Mouse (Mus musculus) intestine, embryonic 16.5 days (tissue): Measurements from ENCODE around the gene Mpp2. TPM values are rescaled to one million over a fixed set of nuclear protein-coding genes. Genes with fewer than 3 reads are reported as not detected.
A peak's percentile ranks its signal among the peaks of the same experiment; 100 is the strongest.

Experiments used
- ATAC-seq: fragments of 200-750 bp; cut with Nextera tagmentation; 2 replicates; pipeline ENCODE4 v1.8.0; 2017; ENCODE audit warnings: moderate TSS enrichment, moderate library complexity
- H3K27ac ChIP-seq: fragments of 300-500 bp; sonication (generic); 2 replicates; pipeline ENCODE4 v1.5.1; 2014; ENCODE audit warnings: mild to moderate bottlenecking, low read length
- H3K27me3 ChIP-seq: fragments of 300-500 bp; sonication (generic); replicated peaks from 2 replicates; pipeline ENCODE4 v1.6.1; 2014; ENCODE audit warnings: low read length, control low read depth, mixed read lengths; ENCODE audit not compliant: control insufficient read depth, insufficient read depth
- H3K36me3 ChIP-seq: fragments of 300-500 bp; sonication (generic); 2 replicates; pipeline ENCODE4 v1.6.1; 2014; ENCODE audit warnings: low read length, control low read depth; ENCODE audit not compliant: control insufficient read depth, insufficient read depth
- H3K4me1 ChIP-seq: fragments of 300-500 bp; sonication (generic); 2 replicates; pipeline ENCODE4 v1.6.1; 2014; ENCODE audit warnings: low read length, control low read depth, mixed read lengths; ENCODE audit not compliant: control insufficient read depth, insufficient read depth
- H3K4me2 ChIP-seq: fragments of 300-500 bp; sonication (generic); 2 replicates; pipeline ENCODE4 v1.6.1; 2014; ENCODE audit warnings: low read depth, low read length, control low read depth
- H3K4me3 ChIP-seq: fragments of 300-500 bp; sonication (generic); 2 replicates; pipeline ENCODE4 v1.5.1; 2014; ENCODE audit warnings: mild to moderate bottlenecking, low read length
- H3K9ac ChIP-seq: fragments of 300-500 bp; sonication (generic); 2 replicates; pipeline ENCODE4 v1.6.1; 2014; ENCODE audit warnings: low read depth, low read length
- H3K9me3 ChIP-seq: fragments of 300-500 bp; sonication (generic); 2 replicates; pipeline ENCODE4 v1.6.1; 2016; ENCODE audit warnings: low read length, control low read depth; ENCODE audit not compliant: control insufficient read depth
- WGBS: fragments of 180-500 bp; shearing (Covaris S2); extraction: QIAGEN DNeasy Blood & Tissue Kit; methylation state at CpG from one replicate; pipeline ENCODE4 v1.1.7; 2014; 5-methylcytosine and 5-hydroxymethylcytosine counted together
- polyA plus RNA-seq: library from polyadenylated mRNA; unstranded; fragments of >200 nt; fragmentation: Nextera tagmentation; extraction: Ambion mirVana; gene quantifications from 2 replicates; pipeline ENCODE4 v1.2.1, GENCODE M21; 2015

The Mpp2 gene
- polyA plus RNA-seq, 1 experiment from 2014 or later, result 6.2 TPM

GRCm38 (mm10) chr11:102061236-102061940, 26.9 kb downstream of the Mpp2 start:
- Histone ChIP-seq H3K4me1 (peaks cover 13% of the 10 kb centered on the region; the same call in 1 of the 2 replicates), H3K27ac (no peak overlapping the region), H3K4me3 (peak overlapping the region; percentile 47), H3K9me3 (no peaks in the 10 kb centered on the region), H3K9ac (peak overlapping the region; percentile 55), H3K4me2 (peak overlapping the region; percentile 89), H3K27me3 (no peaks in the 10 kb centered on the region), H3K36me3 (no peaks in the 10 kb centered on the region)
- 3% methylated on average over 23 of the region's 23 CpGs for WGBS
- ATAC-seq, result peak; percentile 69

- H3K27me3 ChIP-seq, result no peaks in the 10 kb centered on the region
- no peaks in the 10 kb centered on the region for H3K9me3 ChIP-seq
- no peaks in the 10 kb centered on the region for H3K4me1 ChIP-seq
- H3K36me3 ChIP-seq, result no peaks in the 10 kb centered on the region
- WGBS, result 27% methylated on average over 9 of the region's 9 CpGs
- H3K27ac ChIP-seq, result no peak overlapping the region
- H3K4me3 ChIP-seq, result no peak overlapping the region
- no peak overlapping the region for H3K9ac ChIP-seq
- no peak overlapping the region for H3K4me2 ChIP-seq
- no peak for ATAC-seq
Measured at GRCm38 (mm10) chr11:102053847-102054246, 34.5 kb downstream of the Mpp2 start.

GRCm38 (mm10) chr11:102053183-102053582, 35.1 kb downstream of the Mpp2 start:
- no peak overlapping the region for H3K4me2 ChIP-seq
- no peak overlapping the region for H3K9ac ChIP-seq
- no peaks in the 10 kb centered on the region for H3K9me3 ChIP-seq
- H3K36me3 ChIP-seq, result no peaks in the 10 kb centered on the region
- H3K4me3 ChIP-seq, result no peak overlapping the region
- WGBS, result 70% methylated on average over 7 of the region's 7 CpGs
- no peaks in the 10 kb centered on the region for H3K4me1 ChIP-seq
- ATAC-seq, result no peak
- H3K27me3 ChIP-seq, result no peaks in the 10 kb centered on the region
- H3K27ac ChIP-seq, result no peak overlapping the region

- no peaks in the 10 kb centered on the region for H3K27me3 ChIP-seq
- H3K4me3 ChIP-seq, result no peak overlapping the region
- 76% methylated on average over 12 of the region's 12 CpGs for whole genome bisulfite sequencing
- H3K9me3 ChIP-seq, result no peaks in the 10 kb centered on the region
- H3K27ac ChIP-seq, result no peak overlapping the region
- no peak overlapping the region for H3K9ac ChIP-seq
- H3K36me3 ChIP-seq, result no peaks in the 10 kb centered on the region
- no peaks in the 10 kb centered on the region for H3K4me1 ChIP-seq
- ATAC-seq, result no peak
- H3K4me2 ChIP-seq, result no peak overlapping the region
Measured at GRCm38 (mm10) chr11:102052697-102053096, 35.6 kb downstream of the Mpp2 start.

- Histone ChIP-seq H3K9me3 (no peaks in the 10 kb centered on the region), H3K4me2 (no peak overlapping the region), H3K36me3 (no peaks in the 10 kb centered on the region), H3K9ac (no peak overlapping the region), H3K4me3 (no peak overlapping the region), H3K27me3 (no peaks in the 10 kb centered on the region), H3K27ac (peak overlapping the region; percentile 50; the same call in 1 of the 2 replicates), H3K4me1 (no peaks in the 10 kb centered on the region)
- ATAC-seq, result no peak
- 47% methylated on average over 4 of the region's 4 CpGs for WGBS
Measured at GRCm38 (mm10) chr11:102051954-102052353, 36.4 kb downstream of the Mpp2 start.

- peak overlapping the region; percentile 50; the same call in 1 of the 2 replicates for H3K27ac ChIP-seq
- H3K4me1 ChIP-seq, result no peaks in the 10 kb centered on the region
- H3K9me3 ChIP-seq, result no peaks in the 10 kb centered on the region
- WGBS, result 60% methylated on average over 4 of the region's 4 CpGs
- H3K4me3 ChIP-seq, result no peak overlapping the region
- H3K9ac ChIP-seq, result no peak overlapping the region
- ATAC-seq, result no peak
- no peaks in the 10 kb centered on the region for H3K27me3 ChIP-seq
- H3K4me2 ChIP-seq, result no peak overlapping the region
- no peaks in the 10 kb centered on the region for H3K36me3 ChIP-seq
Measured at GRCm38 (mm10) chr11:102051541-102051940, 36.8 kb downstream of the Mpp2 start.

- H3K4me1 ChIP-seq, result no peaks in the 10 kb centered on the region
- H3K36me3 ChIP-seq, result no peaks in the 10 kb centered on the region
- H3K4me2 ChIP-seq, result no peak overlapping the region
- H3K9ac ChIP-seq, result no peak overlapping the region
- no peaks in the 10 kb centered on the region for H3K27me3 ChIP-seq
- ATAC-seq, result no peak
- WGBS, result 58% methylated on average over 14 of the region's 14 CpGs
- no peaks in the 10 kb centered on the region for H3K9me3 ChIP-seq
- no peak overlapping the region for H3K27ac ChIP-seq
- H3K4me3 ChIP-seq, result no peak overlapping the region
Measured at GRCm38 (mm10) chr11:102049875-102050482, 38.3 kb downstream of the Mpp2 start.

GRCm38 (mm10) chr11:102046607-102047006, 41.7 kb downstream of the Mpp2 start:
- Histone ChIP-seq H3K27ac (no peak overlapping the region), H3K36me3 (no peaks in the 10 kb centered on the region), H3K9me3 (no peaks in the 10 kb centered on the region), H3K9ac (no peak overlapping the region), H3K27me3 (no peaks in the 10 kb centered on the region), H3K4me1 (no peaks in the 10 kb centered on the region), H3K4me2 (no peak overlapping the region), H3K4me3 (no peak overlapping the region)
- WGBS, result 83% methylated on average over 9 of the region's 9 CpGs
- no peak for ATAC-seq

- no peak overlapping the region for H3K27ac ChIP-seq
- H3K36me3 ChIP-seq, result no peaks in the 10 kb centered on the region
Measured at GRCm38 (mm10) chr11:102044691-102045212, 43.6 kb downstream of the Mpp2 start.

More at GRCm38 (mm10) chr11:102044691-102045212, 43.6 kb downstream of the Mpp2 start:
- Histone ChIP-seq H3K27me3 (no peaks in the 10 kb centered on the region), H3K4me3 (no peak overlapping the region), H3K4me1 (peaks cover 3% of the 10 kb centered on the region; the same call in 1 of the 2 replicates), H3K4me2 (no peak overlapping the region), H3K9me3 (no peaks in the 10 kb centered on the region), H3K9ac (no peak overlapping the region)
- ATAC-seq, result no peak
- 82% methylated on average over 7 of the region's 7 CpGs for WGBS
